Mouse (Mus musculus): ENCODE measurements around the gene Gm5935. TPM values are rescaled to one million over a fixed set of nuclear protein-coding genes. Genes with fewer than 3 reads are reported as not detected.
"Not testable (repeated sequence)": the region's sequence is repeated elsewhere in the genome, so short reads cannot be mapped to it uniquely, and the experiment has no call there.

Gene Gm5935
- total RNA-seq (2017), result not detected in 2 replicates

DNA sequence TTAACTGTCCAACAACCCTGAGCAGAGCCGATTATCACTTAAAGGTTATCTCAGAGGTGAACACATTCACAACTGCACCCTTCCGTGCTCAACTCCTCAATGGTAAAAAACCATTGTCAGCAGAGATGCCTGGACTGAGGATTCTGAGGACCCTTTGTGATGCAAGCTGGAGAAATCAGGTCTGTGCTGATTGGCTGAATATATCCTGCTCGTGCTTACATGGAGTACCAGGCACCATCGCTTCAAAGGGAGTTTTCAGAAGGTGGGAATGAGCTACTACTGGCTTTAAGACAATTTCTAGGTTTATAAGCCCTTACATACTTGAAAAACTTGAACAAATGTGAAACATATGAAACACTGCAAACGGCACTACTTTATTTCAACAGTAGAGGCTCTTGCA, at the start of gene Gm5935:
TSS of gene Gm5935 (minus strand) at position 101 of the 400 bp plus-strand sequence.
- ATAC-seq (replicated peaks; ENCODE audit: low read depth, poor library complexity, severe bottlenecking), result not testable (repeated sequence)

Other genes starting within 250 kb of the Gm5935 start
- not detected in 2 replicates for gene Gm4297, start 200.3 kb downstream of the Gm5935 start, total RNA-seq (2017)